Mouse (Mus musculus): Measurements from ENCODE around the gene Tas2r122. TPM values are rescaled to one million over a fixed set of nuclear protein-coding genes. Genes with fewer than 3 reads are reported as not detected.
"Not testable (repeated sequence)": the region's sequence is repeated elsewhere in the genome, so short reads cannot be mapped to it uniquely, and the experiment has no call there.

The Tas2r122 gene
- not detected in 2 replicates for polyA plus RNA-seq (2016; fragmentation: Nextera tagmentation; extraction: Ambion mirVana)

DNA sequence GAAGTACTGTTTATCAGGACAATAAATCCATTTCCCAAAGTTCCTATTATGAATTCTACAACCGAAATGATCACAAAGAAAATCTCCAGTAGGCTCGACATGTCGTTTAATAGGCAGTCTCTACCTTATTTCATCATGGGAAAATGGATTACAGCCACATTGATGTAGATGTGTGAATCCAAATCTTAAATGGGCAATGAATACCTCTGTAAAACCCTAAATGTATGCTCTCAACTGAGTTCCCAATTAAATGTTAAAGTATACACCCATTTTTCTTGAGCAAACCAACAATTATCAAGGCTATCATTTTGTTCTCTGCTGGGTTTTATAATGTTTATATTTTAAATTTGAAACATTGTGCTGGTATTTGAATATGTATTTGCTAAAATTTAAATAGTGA lies at the start of gene Tas2r122:
Gene Tas2r122 (minus strand): TSS at position 101 of the 400 bp plus-strand sequence.
- no peak within 1 kb of the TSS for H3K9ac ChIP-seq (replicated peaks)
- H3K27ac ChIP-seq (replicated peaks), result no peak within 1 kb of the TSS
- H3K27me3 ChIP-seq, result no peaks in the 10 kb centered on the region
- no peak within 1 kb of the TSS for H3K4me3 ChIP-seq
- WGBS, result 89% methylated on average over 3 of the region's 3 CpGs
- no peak within 1 kb of the TSS for H3K4me2 ChIP-seq (replicated peaks)
- H3K9me3 ChIP-seq, result peaks cover 5% of the 10 kb centered on the region; the same call in 1 of the 2 replicates
- no peaks in the 10 kb centered on the region for H3K36me3 ChIP-seq
- ATAC-seq (ENCODE audit: low FRiP score, low read depth), result no peak
- no peaks in the 10 kb centered on the region for H3K4me1 ChIP-seq

DNA sequence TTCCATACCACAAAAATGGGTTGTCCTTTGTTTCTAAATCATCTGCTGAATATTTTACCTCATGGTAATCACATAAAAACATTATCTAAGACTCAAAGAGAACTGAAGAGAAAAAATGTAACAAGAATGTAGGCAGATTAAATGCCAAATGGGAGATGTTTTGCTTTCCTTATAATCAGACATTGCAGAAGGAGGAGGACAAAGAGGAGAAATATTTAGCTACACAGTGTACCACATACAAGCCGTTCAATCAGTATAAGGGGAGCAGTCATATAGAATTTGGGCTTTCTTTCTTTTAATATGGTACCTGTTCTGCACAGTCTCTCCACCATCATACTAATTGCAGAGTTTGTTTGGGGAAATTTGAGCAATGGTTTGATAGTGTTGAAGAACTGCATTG lies 42.7 kb upstream of the Tas2r122 start, which contains the start of gene Tas2r124:
Gene Tas2r124 (plus strand): TSS at position 301 of the 400 bp plus-strand sequence.
- no peak within 1 kb of the TSS for H3K4me3 ChIP-seq
- no peak within 1 kb of the TSS for H3K27ac ChIP-seq (replicated peaks)
- H3K9me3 ChIP-seq, result no peaks in the 10 kb centered on the region
- H3K36me3 ChIP-seq, result no peaks in the 10 kb centered on the region
- H3K9ac ChIP-seq (replicated peaks), result no peak within 1 kb of the TSS
- H3K4me1 ChIP-seq, result no peaks in the 10 kb centered on the region
- 80% methylated on average over 1 of the region's 1 CpGs for WGBS
- no peak within 1 kb of the TSS for H3K4me2 ChIP-seq (replicated peaks)
- ATAC-seq (ENCODE audit: low FRiP score, low read depth), result no peak
- no peaks in the 10 kb centered on the region for H3K27me3 ChIP-seq

DNA sequence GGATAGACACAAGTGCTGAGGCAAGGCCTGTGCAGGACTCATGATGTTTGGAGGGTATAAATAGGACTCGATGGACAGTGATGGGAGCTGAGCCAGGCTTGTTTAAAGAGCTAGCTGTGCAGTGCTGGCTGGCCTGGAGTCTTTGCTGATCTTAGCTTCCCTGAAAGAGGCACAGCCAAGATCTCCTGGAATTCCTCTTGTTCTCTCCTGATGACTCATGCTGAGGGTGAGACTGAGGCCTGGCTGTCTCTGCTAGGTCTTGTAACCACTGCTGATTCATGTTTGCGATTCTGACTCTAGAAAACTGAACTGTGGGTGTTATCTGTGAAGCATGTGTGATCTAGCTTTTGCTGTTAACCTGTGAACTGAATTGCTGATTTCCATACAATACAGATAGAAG lies 38.5 kb upstream of the Tas2r122 start:
- H3K27me3 ChIP-seq, result no peaks in the 10 kb centered on the region
- H3K9ac ChIP-seq (replicated peaks), result no peak overlapping the region
- H3K4me3 ChIP-seq, result no peak overlapping the region
- ATAC-seq (ENCODE audit: low FRiP score, low read depth), result no peak
- H3K36me3 ChIP-seq, result no peaks in the 10 kb centered on the region
- no peaks in the 10 kb centered on the region for H3K9me3 ChIP-seq
- no peaks in the 10 kb centered on the region for H3K4me1 ChIP-seq
- H3K4me2 ChIP-seq (replicated peaks), result no peak overlapping the region
- H3K27ac ChIP-seq (replicated peaks), result no peak overlapping the region
- WGBS, result 83% methylated on average over 2 of the region's 2 CpGs

DNA sequence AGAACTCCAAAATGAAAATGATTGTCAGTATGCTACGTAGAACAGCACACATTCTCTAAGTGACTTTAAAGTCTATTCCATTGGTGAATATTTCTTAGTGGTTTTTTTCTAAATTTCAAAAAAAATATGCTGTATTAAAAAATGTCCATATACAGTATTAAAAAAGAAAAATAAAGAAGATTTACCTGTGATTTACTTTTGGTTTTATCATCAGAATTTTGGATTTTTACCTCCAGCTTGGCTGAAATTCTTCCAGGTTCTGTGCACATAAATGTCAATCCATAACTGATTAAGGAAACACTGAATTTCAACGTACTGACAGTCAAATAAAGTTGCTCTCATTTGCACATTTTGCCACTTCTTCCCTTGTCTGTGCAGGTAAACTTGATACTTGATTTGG lies 26.2 kb upstream of the Tas2r122 start, which contains the start of gene Tas2r115:
Gene Tas2r115 (minus strand): TSS at position 101 of the 400 bp plus-strand sequence.
- Histone ChIP-seq H3K4me2 (replicated peaks) (no peak within 1 kb of the TSS), H3K27me3 (no peaks in the 10 kb centered on the region), H3K9ac (replicated peaks) (no peak within 1 kb of the TSS), H3K9me3 (no peaks in the 10 kb centered on the region), H3K36me3 (no peaks in the 10 kb centered on the region), H3K4me3 (no peak within 1 kb of the TSS), H3K4me1 (no peaks in the 10 kb centered on the region), H3K27ac (replicated peaks) (no peak within 1 kb of the TSS)
- 76% methylated on average over 2 of the region's 2 CpGs for WGBS
- no peak for ATAC-seq (ENCODE audit: low FRiP score, low read depth)

DNA sequence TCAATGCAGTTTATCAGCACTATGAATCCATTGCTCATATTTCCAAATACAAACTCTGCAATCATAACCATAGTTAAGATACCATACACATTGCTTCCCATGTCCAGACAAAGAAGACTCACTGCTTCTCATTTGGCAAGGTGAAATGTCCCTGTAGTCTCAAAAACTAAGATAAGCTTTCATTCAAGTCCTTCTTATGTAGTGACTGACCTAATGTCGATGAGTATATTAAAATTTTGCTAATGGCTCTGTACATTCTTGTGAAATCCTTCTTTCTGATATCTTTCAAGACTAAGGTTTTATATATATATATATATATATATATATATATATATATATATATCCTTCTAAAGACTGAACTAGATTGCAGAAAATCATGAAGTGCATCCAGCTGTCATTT lies 10.8 kb downstream of the Tas2r122 start, which contains the start of gene Tas2r121:
Gene Tas2r121 (minus strand): TSS at position 101 of the 400 bp plus-strand sequence.
- Histone ChIP-seq H3K27ac (replicated peaks) (no peak within 1 kb of the TSS), H3K4me2 (replicated peaks) (no peak within 1 kb of the TSS), H3K4me3 (no peak within 1 kb of the TSS), H3K9me3 (no peaks in the 10 kb centered on the region; the same call in 1 of the 2 replicates), H3K4me1 (no peaks in the 10 kb centered on the region), H3K36me3 (no peaks in the 10 kb centered on the region), H3K27me3 (no peaks in the 10 kb centered on the region), H3K9ac (replicated peaks) (no peak within 1 kb of the TSS)
- ATAC-seq (ENCODE audit: low FRiP score, low read depth), result no peak
- WGBS, result 65% methylated on average over 1 of the region's 1 CpGs

DNA sequence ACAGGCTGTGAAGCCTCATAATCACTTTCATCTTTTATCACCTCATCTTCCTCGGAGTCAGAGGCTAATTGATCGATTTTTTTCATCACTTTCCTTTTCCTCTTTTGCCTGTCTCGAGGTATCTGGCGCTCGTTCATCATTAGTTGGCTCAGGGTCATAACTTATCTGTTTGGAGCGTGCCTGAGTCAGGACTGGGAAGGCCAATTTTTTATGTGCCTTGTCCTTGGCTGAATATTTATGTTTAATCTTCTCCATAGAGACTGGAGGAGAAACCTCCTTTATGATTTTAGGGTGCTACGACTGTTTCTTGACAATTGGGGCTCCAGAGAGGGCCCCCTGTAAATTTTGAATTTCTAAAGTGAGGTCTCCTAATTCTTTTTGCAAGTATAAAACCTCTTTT lies 20.1 kb downstream of the Tas2r122 start:
- H3K4me1 ChIP-seq; H3K36me3 ChIP-seq; ATAC-seq (ENCODE audit: low FRiP score, low read depth); H3K9me3 ChIP-seq; H3K9ac ChIP-seq (replicated peaks); H3K4me3 ChIP-seq; H3K4me2 ChIP-seq (replicated peaks); H3K27me3 ChIP-seq; H3K27ac ChIP-seq (replicated peaks): not testable (repeated sequence)
- WGBS, result 89% methylated on average over 7 of the region's 7 CpGs

Other genes with a start within 250 kb of the Tas2r122 start
- gene Prh1, start 142.1 kb downstream of the Tas2r122 start, polyA plus RNA-seq (2016; fragmentation: Nextera tagmentation; extraction: Ambion mirVana), result not detected in 2 replicates
- not detected in 2 replicates for gene Prp2, start 116.0 kb downstream of the Tas2r122 start, polyA plus RNA-seq (2016; fragmentation: Nextera tagmentation; extraction: Ambion mirVana)
- not detected in 2 replicates for gene A630073D07Rik, start 60.4 kb downstream of the Tas2r122 start, polyA plus RNA-seq (2016; fragmentation: Nextera tagmentation; extraction: Ambion mirVana)
- gene Tas2r120, start 55.0 kb downstream of the Tas2r122 start, polyA plus RNA-seq (2016; fragmentation: Nextera tagmentation; extraction: Ambion mirVana), result not detected in 2 replicates
- gene Tas2r121, start 10.9 kb downstream of the Tas2r122 start, polyA plus RNA-seq (2016; fragmentation: Nextera tagmentation; extraction: Ambion mirVana), result not detected in 2 replicates
- not detected in 2 replicates for gene Tas2r115, start 26.1 kb upstream of the Tas2r122 start, polyA plus RNA-seq (2016; fragmentation: Nextera tagmentation; extraction: Ambion mirVana)
- gene Tas2r124, start 42.8 kb upstream of the Tas2r122 start, polyA plus RNA-seq (2016; fragmentation: Nextera tagmentation; extraction: Ambion mirVana), result not detected in 2 replicates
- not detected in 2 replicates for gene Tas2r102, start 50.2 kb upstream of the Tas2r122 start, polyA plus RNA-seq (2016; fragmentation: Nextera tagmentation; extraction: Ambion mirVana)
- not detected in 2 replicates for gene Tas2r136, start 66.2 kb upstream of the Tas2r122 start, polyA plus RNA-seq (2016; fragmentation: Nextera tagmentation; extraction: Ambion mirVana)
- gene Tas2r117, start 90.9 kb upstream of the Tas2r122 start, polyA plus RNA-seq (2016; fragmentation: Nextera tagmentation; extraction: Ambion mirVana), result not detected in 2 replicates
- gene Tas2r123, start 135.2 kb upstream of the Tas2r122 start, polyA plus RNA-seq (2016; fragmentation: Nextera tagmentation; extraction: Ambion mirVana), result not detected in 2 replicates
- not detected in 2 replicates for gene Tas2r116, start 143.5 kb upstream of the Tas2r122 start, polyA plus RNA-seq (2016; fragmentation: Nextera tagmentation; extraction: Ambion mirVana)
- gene Tas2r110, start 156.1 kb upstream of the Tas2r122 start, polyA plus RNA-seq (2016; fragmentation: Nextera tagmentation; extraction: Ambion mirVana), result not detected in 2 replicates
- gene Tas2r113, start 181.1 kb upstream of the Tas2r122 start, polyA plus RNA-seq (2016; fragmentation: Nextera tagmentation; extraction: Ambion mirVana), result not detected in 2 replicates
- not detected in 2 replicates for gene Tas2r125, start 197.7 kb upstream of the Tas2r122 start, polyA plus RNA-seq (2016; fragmentation: Nextera tagmentation; extraction: Ambion mirVana)
- gene Tas2r129, start 239.2 kb upstream of the Tas2r122 start, polyA plus RNA-seq (2016; fragmentation: Nextera tagmentation; extraction: Ambion mirVana), result not detected in 2 replicates
- not detected in 2 replicates for gene Tas2r131, start 246.0 kb upstream of the Tas2r122 start, polyA plus RNA-seq (2016; fragmentation: Nextera tagmentation; extraction: Ambion mirVana)